Mouse (Mus musculus) intestine, embryonic 14.5 days (tissue): ENCODE data around the gene Gm21698. TPM values are rescaled to one million over a fixed set of nuclear protein-coding genes. Genes with fewer than 3 reads are reported as not detected.
"Not testable (repeated sequence)": the region's sequence is repeated elsewhere in the genome, so short reads cannot be mapped to it uniquely, and the experiment has no call there.

Experiments
- ATAC-seq: fragments of 200-750 bp; cut with Nextera tagmentation; replicated peaks from 2 replicates; pipeline ENCODE4 v1.8.0; 2017; ENCODE audit warnings: low read depth, moderate number of reproducible peaks, moderate TSS enrichment, moderate library complexity; ENCODE audit not compliant: low FRiP score, low TSS enrichment
- DNase-seq: peaks from one replicate; pipeline ENCODE4 v3.0.0-alpha.2; 2018; ENCODE audit warnings: low spot score
- H3K27ac ChIP-seq: fragments of 300-500 bp; sonication (generic); 2 replicates; pipeline ENCODE4 v1.5.1; 2014; ENCODE audit warnings: low read depth, mild to moderate bottlenecking, control low read depth
- H3K27me3 ChIP-seq: fragments of 300-500 bp; sonication (generic); replicated peaks from 2 replicates; pipeline ENCODE4 v1.6.1; 2014; ENCODE audit warnings: low read length, control low read depth; ENCODE audit not compliant: control insufficient read depth, insufficient read depth
- H3K36me3 ChIP-seq: fragments of 300-500 bp; sonication (generic); 2 replicates; pipeline ENCODE4 v1.6.1; 2014; ENCODE audit warnings: low read length, control low read depth; ENCODE audit not compliant: control insufficient read depth, insufficient read depth
- H3K4me1 ChIP-seq: fragments of 300-500 bp; sonication (generic); replicated peaks from 2 replicates; pipeline ENCODE4 v1.6.1; 2014; ENCODE audit warnings: low read length, control low read depth, mixed read lengths; ENCODE audit not compliant: control insufficient read depth, insufficient read depth
- H3K4me2 ChIP-seq: fragments of 300-500 bp; sonication (generic); 2 replicates; pipeline ENCODE4 v1.6.1; 2014; ENCODE audit warnings: low read length
- H3K4me3 ChIP-seq: fragments of 300-500 bp; sonication (generic); 2 replicates; pipeline ENCODE4 v1.5.1; 2014; ENCODE audit warnings: low read depth, low read length, control low read depth, mixed read lengths
- H3K9ac ChIP-seq: fragments of 300-500 bp; sonication (generic); 2 replicates; pipeline ENCODE4 v1.6.1; 2014; ENCODE audit warnings: mild to moderate bottlenecking, low read length
- H3K9me3 ChIP-seq: fragments of 300-500 bp; sonication (generic); 2 replicates; pipeline ENCODE4 v1.6.1; 2016; ENCODE audit warnings: low read length, control low read depth; ENCODE audit not compliant: control insufficient read depth
- WGBS: fragments of 180-500 bp; shearing (Covaris S2); extraction: QIAGEN DNeasy Blood & Tissue Kit; methylation state at CpG from one replicate; pipeline ENCODE4 v1.1.7; 2014; 5-methylcytosine and 5-hydroxymethylcytosine counted together
- polyA plus RNA-seq: library from polyadenylated mRNA; unstranded; fragments of >200 nt; fragmentation: Nextera tagmentation; extraction: Ambion mirVana; gene quantifications from 2 replicates; pipeline ENCODE4 v1.2.1, GENCODE M21; 2014

Gene Gm21698
- polyA plus RNA-seq, 1 experiment from 2014 or later = not detected

DNA sequence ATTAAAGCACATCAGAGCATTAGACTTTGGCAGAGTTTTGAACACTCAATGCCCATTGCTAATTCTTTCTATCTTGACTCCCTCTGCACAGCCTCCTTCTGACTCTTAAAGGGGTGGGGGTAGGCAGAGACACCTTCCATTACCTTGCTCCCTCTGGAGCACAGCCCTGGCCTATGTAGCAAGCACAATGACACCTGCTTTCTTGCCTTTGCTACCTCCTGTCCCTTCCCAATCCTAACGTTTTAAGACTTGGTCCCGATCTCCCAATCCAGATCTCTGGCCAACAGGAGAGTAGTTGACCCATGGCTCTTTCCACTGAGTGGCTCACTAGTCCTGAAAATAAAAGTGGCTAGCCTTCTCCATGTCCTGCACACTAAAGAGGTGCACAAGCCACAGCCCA lies 43.1 kb downstream of the Gm21698 start:
- not testable (repeated sequence) for H3K9me3 ChIP-seq, H3K27me3 ChIP-seq, H3K4me1 ChIP-seq, H3K4me3 ChIP-seq, H3K4me2 ChIP-seq, H3K36me3 ChIP-seq, ATAC-seq, H3K27ac ChIP-seq, DNase-seq, H3K9ac ChIP-seq
- 85% methylated on average over 2 of the region's 2 CpGs for WGBS

DNA sequence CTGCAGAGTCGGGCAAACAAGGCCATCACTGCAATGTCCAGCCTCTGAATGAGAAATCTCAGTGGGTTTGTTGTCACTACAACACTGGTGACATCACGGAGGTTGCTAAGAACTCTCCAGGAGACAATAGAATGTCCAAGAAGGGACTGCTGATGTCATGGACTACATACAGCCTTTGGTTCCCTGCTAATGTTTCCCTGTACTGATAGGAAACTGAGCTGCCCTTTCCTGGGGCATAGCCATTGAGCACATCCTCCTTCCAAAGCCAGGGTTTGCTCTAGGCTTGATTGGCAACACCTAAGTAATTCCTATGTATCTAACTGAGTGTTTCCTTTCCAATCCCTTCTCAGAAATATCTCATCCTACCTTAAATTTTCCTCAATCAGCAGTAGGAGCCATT lies 46.2 kb downstream of the Gm21698 start, which contains the start of gene Gm21663:
Gene Gm21663 (minus strand): TSS at position 101 of the 400 bp plus-strand sequence.
- 60% methylated on average over 2 of the region's 2 CpGs for WGBS
- ATAC-seq, H3K9me3 ChIP-seq, DNase-seq, H3K9ac ChIP-seq, H3K27me3 ChIP-seq, H3K4me1 ChIP-seq, H3K36me3 ChIP-seq, H3K27ac ChIP-seq, H3K4me3 ChIP-seq, H3K4me2 ChIP-seq: not testable (repeated sequence)

Other genes starting within 250 kb of the Gm21698 start
- 3.5 and 3.6 TPM in 2 replicates for gene Actr3b, start 228.7 kb downstream of the Gm21698 start, polyA plus RNA-seq
- 0.05 TPM in 1 of 2 replicates, not detected in the other for gene Gm21663, start 46.3 kb downstream of the Gm21698 start, polyA plus RNA-seq
- 0.11 TPM in 1 of 2 replicates, not detected in the other for gene Gm21671, start 34.2 kb downstream of the Gm21698 start, polyA plus RNA-seq
- not detected in 2 replicates for gene Gm21680, start 16.0 kb downstream of the Gm21698 start, polyA plus RNA-seq
- gene Gm1979, start 16.1 kb upstream of the Gm21698 start, polyA plus RNA-seq = not detected in 2 replicates
- gene Gm5862, start 34.3 kb upstream of the Gm21698 start, polyA plus RNA-seq = not detected in 2 replicates
- 0.09 and 0.20 TPM in 2 replicates for gene Speer4a, start 50.9 kb upstream of the Gm21698 start, polyA plus RNA-seq
- gene Gm7347, start 69.9 kb upstream of the Gm21698 start, polyA plus RNA-seq = 0.13 TPM in 1 of 2 replicates, not detected in the other
- gene Gm10471, start 100.6 kb upstream of the Gm21698 start, polyA plus RNA-seq = 0.05 TPM in 1 of 2 replicates, not detected in the other
- not detected in 2 replicates for gene 5031410I06Rik, start 116.7 kb upstream of the Gm21698 start, polyA plus RNA-seq
- not detected in 2 replicates for gene Gm10220, start 132.8 kb upstream of the Gm21698 start, polyA plus RNA-seq